Mouse (Mus musculus) layer of hippocampus, adult 9-11 months (tissue): ENCODE results near the gene Dram2.
"Not testable (repeated sequence)": the region's sequence is repeated elsewhere in the genome, so short reads cannot be mapped to it uniquely, and the experiment has no call there.

Experiments used
- DNase-seq: peaks from one replicate; pipeline ENCODE4 v3.0.0; 2022

The Dram2 gene

GRCm38 (mm10) chr3:106547171-106547923, at the start of gene Dram2, which contains the start of gene Cept1:
Gene Dram2, plus strand, starts transcription at chr3:106547798.
Gene Cept1, minus strand, starts transcription at chr3:106547802.
- DNase-seq = peak; percentile 96

GRCm38 (mm10) chr3:106500510-106500909, 47.1 kb upstream of the Dram2 start:
- DNase-seq = no peak

GRCm38 (mm10) chr3:106502892-106503291, 44.7 kb upstream of the Dram2 start:
- DNase-seq = no peak

- no peak for DNase-seq
Observed at GRCm38 (mm10) chr3:106510669-106511068, 36.9 kb upstream of the Dram2 start.

GRCm38 (mm10) chr3:106515016-106515415, 32.6 kb upstream of the Dram2 start:
- no peak for DNase-seq

- DNase-seq = no peak
Observed at GRCm38 (mm10) chr3:106522730-106523129, 24.9 kb upstream of the Dram2 start.

GRCm38 (mm10) chr3:106526411-106526810, 21.2 kb upstream of the Dram2 start:
- no peak for DNase-seq

- no peak for DNase-seq
Observed at GRCm38 (mm10) chr3:106528032-106528431, 19.6 kb upstream of the Dram2 start.

GRCm38 (mm10) chr3:106533277-106533676, 14.3 kb upstream of the Dram2 start:
- no peak for DNase-seq

- no peak for DNase-seq
Observed at GRCm38 (mm10) chr3:106544721-106545316, 2.8 kb upstream of the Dram2 start.

- no peak for DNase-seq
Observed at GRCm38 (mm10) chr3:106547924-106548539, 434 bp downstream of the Dram2 start.

GRCm38 (mm10) chr3:106548971-106549370, 1.4 kb downstream of the Dram2 start:
- DNase-seq = no peak

- DNase-seq = no peak
Observed at GRCm38 (mm10) chr3:106553411-106553810, 5.8 kb downstream of the Dram2 start.

GRCm38 (mm10) chr3:106555743-106556250, 8.2 kb downstream of the Dram2 start:
- no peak for DNase-seq

GRCm38 (mm10) chr3:106558271-106558670, 10.7 kb downstream of the Dram2 start:
- no peak for DNase-seq

GRCm38 (mm10) chr3:106565876-106566275, 18.3 kb downstream of the Dram2 start:
- no peak for DNase-seq

- DNase-seq = no peak
Observed at GRCm38 (mm10) chr3:106573191-106573590, 25.6 kb downstream of the Dram2 start.

GRCm38 (mm10) chr3:106579296-106579695, 31.7 kb downstream of the Dram2 start:
- no peak for DNase-seq

GRCm38 (mm10) chr3:106593631-106594030, 46.0 kb downstream of the Dram2 start:
- DNase-seq = not testable (repeated sequence)

- DNase-seq = no peak
Observed at GRCm38 (mm10) chr3:106618103-106618502, 70.5 kb downstream of the Dram2 start.
